Mouse (Mus musculus) bone marrow, adult 2 months (tissue): ENCODE measurements around the gene Fbxo24. TPM values are rescaled to one million over a fixed set of nuclear protein-coding genes. Genes with fewer than 3 reads are reported as not detected.
"Not testable (repeated sequence)": the region's sequence is repeated elsewhere in the genome, so short reads cannot be mapped to it uniquely, and the experiment has no call there.

Source experiments
- H3K27ac ChIP-seq: fragments of 200-500 bp; 2 replicates; pipeline ENCODE4 v1.5.1; 2012; ENCODE audit warnings: low read depth, mild to moderate bottlenecking, control low read depth, inconsistent platforms, low read length; ENCODE audit not compliant: control insufficient read depth, poor library complexity, insufficient read depth
- H3K4me1 ChIP-seq: fragments of 200-500 bp; 2 replicates; pipeline ENCODE4 v1.6.1; 2011; ENCODE audit warnings: low read length; ENCODE audit not compliant: control insufficient read depth, insufficient read depth
- H3K4me3 ChIP-seq: fragments of 200-500 bp; replicated peaks from 2 replicates; pipeline ENCODE3; 2011; ENCODE audit warnings: mild to moderate bottlenecking, low read depth, low read length, control low read depth; ENCODE audit not compliant: control insufficient read depth
- CTCF ChIP-seq: fragments of 200-500 bp; IDR thresholded peaks from 2 replicates; pipeline ENCODE4 v1.5.1; 2011; ENCODE audit warnings: low read length, control low read depth; ENCODE audit not compliant: control insufficient read depth, insufficient read depth
- POLR2A ChIP-seq: fragments of 200-500 bp; IDR thresholded peaks from 2 replicates; pipeline ENCODE4 v1.6.1; 2011; ENCODE audit warnings: low read depth, mild to moderate bottlenecking, control low read depth, low read length, borderline replicate concordance; ENCODE audit not compliant: control insufficient read depth
- WGBS: fragments of 180-500 bp; shearing (Covaris S2); methylation state at CpG from one replicate; pipeline ENCODE4 v1.1.7; 2018; 5-methylcytosine and 5-hydroxymethylcytosine counted together
- polyA plus RNA-seq: library from polyadenylated mRNA; stranded (reverse); fragments of >200 nt; gene quantifications from 2 replicates; pipeline ENCODE4 v1.2.4, GENCODE M21; 2011; ENCODE audit warnings: low replicate concordance; ENCODE audit not compliant: missing spikeins, insufficient read depth, insufficient read length

The Fbxo24 gene
- polyA plus RNA-seq, 1 experiment: not detected

DNA sequence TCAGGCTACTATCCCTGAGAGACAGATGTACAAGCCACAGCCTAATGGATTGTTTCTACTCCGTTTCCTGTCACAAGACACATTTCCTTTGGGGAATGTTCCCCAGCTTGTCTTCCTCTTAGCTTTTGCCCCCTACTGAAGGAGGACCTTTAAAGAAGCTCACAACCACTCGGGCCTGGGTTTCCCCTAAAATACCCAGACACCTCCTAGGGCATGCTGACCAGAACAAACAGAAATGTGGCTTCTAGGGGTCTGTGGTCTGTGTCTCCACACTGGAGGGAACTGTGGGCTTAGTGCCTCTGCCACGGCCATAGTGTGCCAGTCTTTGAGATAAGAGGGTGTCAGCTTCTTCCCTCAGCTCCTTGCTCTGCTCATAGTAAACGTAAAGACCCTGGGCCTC is 2.8 kb upstream of the Fbxo24 start:
- peak overlapping the region; percentile 98 for H3K27ac ChIP-seq

DNA sequence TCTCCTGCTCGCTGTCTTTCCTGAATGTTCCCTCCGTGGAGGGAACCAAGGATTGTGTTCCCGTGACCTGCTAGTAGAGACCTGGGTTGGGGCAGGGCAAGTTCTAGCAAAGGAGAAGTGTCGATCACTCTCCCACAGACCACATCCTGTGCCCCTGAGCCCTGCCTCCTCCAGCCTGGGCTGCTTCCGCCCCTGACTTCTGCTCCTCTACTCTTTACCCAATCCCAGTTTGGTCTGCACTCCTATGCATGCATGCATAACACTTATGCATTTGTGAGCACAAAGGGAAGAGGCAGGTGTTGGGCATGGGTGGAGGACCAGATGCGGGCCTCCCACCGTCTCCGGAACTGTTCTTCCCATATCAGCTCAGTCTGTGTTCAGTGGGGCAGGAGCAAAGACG is 2.4 kb upstream of the Fbxo24 start:
- Histone ChIP-seq H3K27ac (peak overlapping the region; percentile 98), H3K4me1 (peaks cover 3% of the 10 kb centered on the region; the same call in 1 of the 2 replicates), H3K4me3 (peak overlapping the region; percentile 74)
- under 1% methylated on average over 9 of the region's 9 CpGs for WGBS
- no peak for TF ChIP-seq CTCF
- 0 out of 2 replicates have a peak, but pooled peaks have one; percentile 44 for TF ChIP-seq POLR2A

More for the DNA sequence above, 2.8 kb upstream of the Fbxo24 start:
- 6% methylated on average over 4 of the region's 4 CpGs for WGBS
- TF ChIP-seq POLR2A: no peak
- no peak for TF ChIP-seq CTCF
- H3K4me3 ChIP-seq: peak overlapping the region; percentile 74
- H3K4me1 ChIP-seq: peaks cover 3% of the 10 kb centered on the region; the same call in 1 of the 2 replicates

DNA sequence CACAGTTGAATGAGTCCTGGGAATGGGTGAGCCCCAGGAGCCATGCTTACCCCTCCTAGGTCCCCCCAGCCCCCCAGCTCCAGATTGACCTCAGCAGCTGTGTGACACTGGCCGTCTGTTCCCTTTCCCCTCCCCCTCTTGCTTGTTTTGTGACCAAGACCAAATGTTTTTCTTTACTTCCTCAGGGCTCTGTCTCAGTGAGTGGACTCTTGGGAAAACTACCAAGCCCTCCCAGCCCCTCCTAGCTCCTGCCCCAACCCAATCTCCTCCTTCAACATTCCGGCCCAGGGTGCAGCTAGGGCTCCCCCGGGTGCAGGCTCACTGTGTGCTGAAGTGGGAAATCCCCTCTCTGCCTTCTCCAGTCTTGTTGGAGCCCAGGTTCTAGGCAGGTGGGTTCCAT is 1.8 kb upstream of the Fbxo24 start:
- WGBS: 10% methylated on average over 3 of the region's 3 CpGs
- Histone ChIP-seq H3K27ac (peak overlapping the region; percentile 98), H3K4me3 (peak overlapping the region; percentile 74), H3K4me1 (peaks cover 3% of the 10 kb centered on the region; the same call in 1 of the 2 replicates)
- no peak for TF ChIP-seq CTCF
- no peak for TF ChIP-seq POLR2A

DNA sequence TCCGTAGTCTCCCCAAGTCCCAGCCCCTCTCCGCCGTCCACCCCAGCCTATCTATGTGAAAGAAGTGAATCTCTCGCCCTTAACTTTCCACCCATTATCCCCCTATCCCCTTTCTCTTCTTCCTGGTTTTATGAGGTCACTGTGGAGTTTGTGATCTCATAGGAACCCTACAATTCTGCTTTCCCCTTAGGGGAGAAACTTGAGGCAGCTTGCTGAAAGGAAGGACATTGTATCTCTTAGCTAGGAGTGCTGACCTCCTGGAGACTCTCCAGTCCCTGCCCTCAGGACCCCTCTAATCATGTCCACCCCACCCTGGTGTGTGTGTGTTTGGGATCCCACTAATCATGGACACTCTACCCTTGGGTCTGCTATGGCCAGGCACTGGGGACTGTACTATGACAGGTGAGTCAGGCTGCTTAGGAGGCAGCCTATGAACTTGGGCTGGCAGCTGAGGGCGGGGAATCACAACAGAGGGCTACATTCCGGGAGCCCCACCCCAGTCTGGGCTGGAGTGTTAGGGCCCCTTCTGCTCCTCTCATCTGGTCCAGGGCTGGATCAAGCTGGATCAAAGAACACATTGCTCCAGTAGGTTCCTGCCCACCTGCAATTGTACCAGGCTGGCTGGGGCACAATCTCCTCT is 1.2 kb upstream of the Fbxo24 start:
- 2% methylated on average over 6 of the region's 6 CpGs for WGBS
- TF ChIP-seq POLR2A: no peak
- TF ChIP-seq CTCF: no peak
- Histone ChIP-seq H3K4me1 (peaks cover 3% of the 10 kb centered on the region; the same call in 1 of the 2 replicates), H3K4me3 (peak overlapping the region; percentile 74), H3K27ac (peak overlapping the region; percentile 98)

DNA sequence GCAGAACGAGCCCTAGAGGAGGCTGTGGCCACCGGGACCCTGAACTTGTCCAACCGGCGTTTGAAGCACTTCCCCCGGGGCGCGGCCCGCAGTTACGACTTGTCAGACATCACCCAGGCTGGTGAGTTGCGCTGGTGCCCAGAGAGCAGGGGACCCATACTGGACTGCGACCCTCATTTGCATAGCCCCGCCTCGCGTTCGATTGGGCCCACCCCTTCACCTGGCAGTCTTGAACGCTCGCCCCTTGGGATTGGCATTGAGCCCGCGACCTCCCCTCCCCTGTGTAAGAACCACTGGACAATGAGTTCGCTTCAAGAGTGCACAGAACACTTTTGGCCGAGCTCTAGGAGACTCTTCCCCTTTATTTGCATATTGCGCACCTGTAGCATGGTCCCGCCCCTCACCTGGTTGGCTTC is 512 bp upstream of the Fbxo24 start:
- WGBS: under 1% methylated on average over 23 of the region's 23 CpGs
- Histone ChIP-seq H3K4me1 (peaks cover 4% of the 10 kb centered on the region), H3K4me3 (peak overlapping the region; percentile 74), H3K27ac (peak overlapping the region; percentile 98)
- TF ChIP-seq CTCF: no peak; the same call in 1 of the 2 replicates
- TF ChIP-seq POLR2A: peak; percentile 9; the same call in 1 of the 2 replicates

DNA sequence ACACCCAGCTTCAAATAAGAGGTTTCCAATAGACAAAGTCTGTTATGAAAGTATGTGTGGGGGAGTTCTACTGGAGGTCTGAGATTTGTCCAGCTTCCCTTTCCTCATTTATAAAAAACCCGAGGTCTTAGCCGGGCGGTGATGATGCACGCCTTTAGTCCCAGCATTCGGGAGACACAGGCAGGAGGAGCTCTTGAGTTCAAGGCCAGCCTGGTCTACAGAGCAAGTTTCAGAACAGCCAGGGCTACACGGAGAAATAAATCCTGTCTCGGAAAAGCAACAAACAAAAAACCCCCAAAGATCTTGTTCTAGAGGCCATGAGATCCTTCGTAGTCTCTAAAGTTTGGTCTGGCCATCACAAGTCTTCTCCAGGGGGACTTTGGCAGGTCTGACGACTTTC is 811 bp downstream of the Fbxo24 start:
- peak overlapping the region; percentile 80 for H3K27ac ChIP-seq
- peaks cover 4% of the 10 kb centered on the region for H3K4me1 ChIP-seq
- H3K4me3 ChIP-seq: peak overlapping the region; percentile 77
- TF ChIP-seq CTCF: no peak
- TF ChIP-seq POLR2A: no peak
- WGBS: 1% methylated on average over 9 of the region's 9 CpGs

DNA sequence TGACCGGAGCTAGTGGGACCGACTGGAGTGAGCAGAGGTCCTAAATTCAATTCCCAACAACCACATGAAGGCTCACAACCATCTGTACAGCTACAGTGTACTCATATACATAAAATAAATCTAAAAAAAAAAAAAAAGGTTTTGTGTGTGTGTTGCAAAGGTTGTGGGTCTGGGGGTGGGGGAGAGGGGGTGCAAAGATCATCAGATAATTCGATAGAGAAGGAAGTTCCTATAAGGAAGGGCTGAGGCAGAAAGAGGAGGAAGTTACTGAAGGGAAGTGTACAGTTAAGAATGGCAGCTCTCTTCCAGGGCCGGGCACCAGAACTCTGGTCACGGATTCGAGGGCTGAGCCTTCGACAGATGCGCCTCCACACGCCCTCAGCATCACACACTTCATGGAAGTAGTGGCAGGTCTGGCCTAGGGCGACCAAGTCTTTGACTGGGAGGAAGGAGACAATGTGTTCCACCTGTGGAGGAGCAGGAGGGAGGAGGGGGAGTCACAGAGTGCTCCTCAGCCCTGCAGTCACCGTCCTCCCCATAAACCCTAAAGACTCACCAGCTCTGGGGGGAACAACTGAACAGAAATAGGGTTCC is 4.8 kb downstream of the Fbxo24 start:
- no peak for TF ChIP-seq CTCF
- TF ChIP-seq POLR2A: no peak
- Histone ChIP-seq H3K27ac (peak overlapping the region; percentile 82), H3K4me1 (peaks cover 3% of the 10 kb centered on the region), H3K4me3 (peak overlapping the region; percentile 39)
- 22% methylated on average over 11 of the region's 11 CpGs for WGBS

DNA sequence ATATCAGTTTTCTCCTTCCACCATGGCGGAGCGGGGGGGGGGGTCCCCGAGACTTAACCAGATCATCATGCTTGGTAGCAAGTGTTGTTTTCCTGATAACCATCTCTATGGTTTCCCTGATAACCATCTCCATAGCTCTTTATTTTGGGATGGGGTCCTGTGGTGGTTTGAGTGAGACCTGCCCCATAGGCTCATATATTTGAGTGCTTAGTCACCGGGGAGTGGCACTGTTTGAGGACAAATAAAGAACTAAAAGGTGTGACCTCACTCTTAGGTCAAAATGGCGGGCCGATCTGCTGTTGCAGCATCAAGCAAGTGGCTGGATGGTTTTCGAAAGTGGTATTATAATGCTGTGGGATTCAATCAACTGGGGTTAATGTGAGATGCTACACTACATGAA is 13.5 kb downstream of the Fbxo24 start:
- Histone ChIP-seq H3K4me1 (peaks cover 2% of the 10 kb centered on the region; the same call in 1 of the 2 replicates), H3K4me3 (no peak overlapping the region), H3K27ac (no peak overlapping the region)
- TF ChIP-seq POLR2A (no peak), CTCF (no peak)
- 77% methylated on average over 7 of the region's 7 CpGs for WGBS

DNA sequence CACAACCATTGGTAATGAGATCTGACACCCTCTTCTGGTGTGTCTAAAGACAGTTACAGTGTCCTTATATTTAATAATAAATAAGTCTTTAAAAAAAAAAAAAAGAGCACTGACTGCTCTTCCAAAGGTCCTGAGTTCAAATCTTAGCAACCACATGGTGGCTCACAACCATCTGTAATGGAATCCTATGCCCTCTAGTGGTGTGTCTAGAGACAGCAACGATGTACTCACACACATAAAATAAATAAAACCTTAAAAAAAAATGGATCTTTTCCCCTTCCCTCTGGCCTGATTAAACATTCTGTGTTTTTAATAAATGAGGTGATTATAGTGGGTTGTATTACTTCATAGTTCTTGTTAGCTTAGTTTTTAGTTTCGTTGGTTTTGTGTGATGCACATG is 13.9 kb downstream of the Fbxo24 start:
- not testable (repeated sequence) for H3K4me3 ChIP-seq, H3K27ac ChIP-seq, H3K4me1 ChIP-seq
- WGBS: 83% methylated on average over 2 of the region's 2 CpGs
